Mouse (Mus musculus) ES-Bruce4 (cell line): ENCODE results near the gene Slc39a5. TPM values are rescaled to one million over a fixed set of nuclear protein-coding genes. Genes with fewer than 3 reads are reported as not detected.

Source experiments
- H3K27ac ChIP-seq: 2 replicates; pipeline ENCODE4 v1.5.1; 2012; ENCODE audit warnings: low read length, inconsistent platforms; ENCODE audit not compliant: insufficient read depth
- H3K27me3 ChIP-seq: 2 replicates; pipeline ENCODE4 v1.6.1; 2012; ENCODE audit warnings: mild to moderate bottlenecking, low read length, inconsistent platforms; ENCODE audit not compliant: control insufficient read depth, poor library complexity, insufficient read depth, severe bottlenecking
- H3K36me3 ChIP-seq: 2 replicates; pipeline ENCODE4 v1.6.1; 2012; ENCODE audit warnings: inconsistent platforms, mild to moderate bottlenecking, low read length, moderate library complexity; ENCODE audit not compliant: control insufficient read depth, poor library complexity, insufficient read depth, severe bottlenecking
- H3K4me1 ChIP-seq: one replicate; pipeline ENCODE4 v1.8.1; 2011; ENCODE audit warnings: low read length; ENCODE audit not compliant: control insufficient read depth, insufficient read depth
- H3K4me3 ChIP-seq: 2 replicates; pipeline ENCODE4 v1.5.1; 2011; ENCODE audit warnings: low read depth, mild to moderate bottlenecking, low read length
- H3K9ac ChIP-seq: 2 replicates; pipeline ENCODE4 v1.6.1; 2012; ENCODE audit warnings: low read depth, mild to moderate bottlenecking, inconsistent platforms; ENCODE audit not compliant: poor library complexity, severe bottlenecking
- H3K9me3 ChIP-seq: replicated peaks from 2 replicates; pipeline ENCODE4 v1.6.1; 2012; ENCODE audit warnings: mild to moderate bottlenecking, low read length, inconsistent platforms; ENCODE audit not compliant: control insufficient read depth, poor library complexity, insufficient read depth, severe bottlenecking
- CTCF ChIP-seq: IDR thresholded peaks from one replicate; pipeline ENCODE4 v1.8.1; 2011; ENCODE audit warnings: low read depth, low read length
- EP300 ChIP-seq: IDR thresholded peaks from 2 replicates; pipeline ENCODE4 v1.6.1; 2011; ENCODE audit warnings: low read depth, low read length; ENCODE audit not compliant: insufficient read depth
- POLR2A ChIP-seq: IDR thresholded peaks from one replicate; pipeline ENCODE4 v1.8.1; 2011; ENCODE audit warnings: low read length; ENCODE audit not compliant: insufficient read depth
- polyA plus RNA-seq: library from polyadenylated mRNA; stranded (reverse); fragments of >200 nt; gene quantifications from 2 replicates; pipeline ENCODE4 v1.2.4, GENCODE M21; 2011; ENCODE audit warnings: low read depth; ENCODE audit not compliant: missing spikeins, insufficient read depth, insufficient read length

Gene Slc39a5
- polyA plus RNA-seq, 1 experiment: 0.31 TPM

DNA sequence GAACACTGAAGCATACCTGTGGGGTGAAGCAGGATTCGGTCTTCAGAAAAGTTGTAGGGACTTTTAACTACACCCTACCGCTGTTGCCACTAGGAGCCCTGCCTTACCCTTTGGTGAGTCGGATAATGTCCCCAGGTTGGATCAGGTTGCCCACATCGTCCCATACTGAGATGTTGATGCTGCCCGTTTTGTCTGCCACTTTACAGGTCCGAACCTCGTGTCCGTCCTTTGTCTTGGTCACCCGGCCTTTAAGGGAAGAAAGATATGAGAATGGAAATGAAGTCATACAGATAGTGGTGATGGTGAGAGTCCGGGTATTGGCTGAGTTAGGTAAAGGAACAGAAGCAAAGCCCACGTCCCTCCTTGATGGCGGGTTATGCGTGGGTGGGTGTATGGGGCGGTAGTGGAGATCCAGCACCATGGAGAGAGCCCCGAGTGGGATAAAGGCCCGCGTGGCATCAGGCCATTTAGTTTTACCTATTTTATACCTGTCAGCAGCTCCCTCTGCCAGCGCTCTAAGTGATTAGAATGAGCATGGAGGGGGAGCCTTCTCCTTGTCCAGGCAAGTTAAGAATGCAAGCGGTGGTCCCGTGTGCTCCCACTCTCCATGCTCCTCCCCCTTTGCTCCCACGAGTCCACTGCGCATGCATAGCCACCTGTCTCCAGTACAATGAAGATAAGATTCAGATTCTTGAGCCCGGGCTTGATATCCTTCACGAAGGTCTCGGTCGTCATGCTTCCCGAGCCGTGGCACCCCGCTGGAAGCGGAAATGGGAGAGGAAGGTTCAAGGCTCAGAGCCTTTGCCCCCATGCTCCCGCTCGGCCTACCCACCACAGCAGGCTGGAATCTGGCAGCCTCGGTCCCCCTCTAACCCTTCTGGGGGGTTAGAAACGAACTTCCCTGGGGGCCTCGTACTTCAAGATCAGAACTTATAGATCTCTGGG, 7.8 kb upstream of the Slc39a5 start:
- Histone ChIP-seq H3K4me1 (peaks cover 1% of the 10 kb centered on the region), H3K36me3 (0 out of 2 replicates have a peak, but pooled peaks cover 2% of the 10 kb centered on the region), H3K4me3 (peak overlapping the region; percentile 89), H3K27me3 (no peaks in the 10 kb centered on the region), H3K9ac (peak overlapping the region; percentile 79), H3K27ac (no peak overlapping the region), H3K9me3 (no peaks in the 10 kb centered on the region)
- TF ChIP-seq EP300: no peak
- no peak for TF ChIP-seq POLR2A
- no peak for TF ChIP-seq CTCF

DNA sequence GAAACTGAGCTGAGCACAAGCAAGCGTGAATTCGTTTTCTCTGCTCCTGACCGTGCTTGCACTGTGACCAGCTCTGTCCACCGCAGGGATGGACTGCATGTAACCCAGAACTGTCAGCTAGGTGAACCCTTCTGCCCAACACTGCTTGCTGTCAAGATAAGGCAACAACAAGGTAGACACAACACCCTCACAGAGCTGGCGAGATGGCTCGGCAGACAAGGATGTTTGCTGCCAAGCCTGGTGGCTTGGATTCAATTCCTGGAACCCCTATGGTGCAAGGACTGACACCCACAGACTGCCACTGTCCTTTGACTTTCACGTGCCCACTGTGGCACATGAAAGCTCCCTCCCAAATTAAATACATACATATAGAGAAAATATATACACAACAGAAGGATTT, 2.9 kb upstream of the Slc39a5 start:
- peaks cover 1% of the 10 kb centered on the region for H3K4me1 ChIP-seq
- TF ChIP-seq EP300: no peak
- H3K36me3 ChIP-seq: 0 out of 2 replicates have a peak, but pooled peaks cover 2% of the 10 kb centered on the region
- no peak overlapping the region for H3K27ac ChIP-seq
- H3K4me3 ChIP-seq: no peak overlapping the region
- no peaks in the 10 kb centered on the region for H3K9me3 ChIP-seq
- no peaks in the 10 kb centered on the region for H3K27me3 ChIP-seq
- H3K9ac ChIP-seq: no peak overlapping the region

DNA sequence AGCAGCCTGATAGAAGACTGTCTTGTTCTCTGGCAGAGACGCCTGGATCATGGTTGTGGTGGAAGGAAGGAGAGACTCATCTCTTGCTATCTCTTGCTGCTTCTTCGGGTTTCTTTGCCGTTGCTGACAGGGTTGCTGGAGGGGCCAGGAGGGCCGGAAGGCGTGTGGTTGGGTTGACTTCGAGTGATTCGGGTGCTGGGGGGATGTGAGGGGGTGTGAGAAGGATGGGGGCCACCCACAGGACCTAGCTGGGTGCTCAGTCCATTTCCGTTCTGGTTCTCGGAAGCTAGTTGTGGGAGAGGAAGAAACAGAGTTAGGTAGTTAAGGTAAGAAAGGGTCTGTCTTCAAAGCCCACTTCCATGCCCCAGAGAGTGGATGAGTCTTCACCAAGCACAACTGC, 609 bp upstream of the Slc39a5 start:
- Histone ChIP-seq H3K27ac (no peak overlapping the region), H3K9ac (no peak overlapping the region), H3K4me1 (no peaks in the 10 kb centered on the region), H3K27me3 (no peaks in the 10 kb centered on the region), H3K4me3 (no peak overlapping the region), H3K9me3 (no peaks in the 10 kb centered on the region), H3K36me3 (0 out of 2 replicates have a peak, but pooled peaks cover 2% of the 10 kb centered on the region)
- TF ChIP-seq EP300 (no peak), POLR2A (no peak), CTCF (no peak)

DNA sequence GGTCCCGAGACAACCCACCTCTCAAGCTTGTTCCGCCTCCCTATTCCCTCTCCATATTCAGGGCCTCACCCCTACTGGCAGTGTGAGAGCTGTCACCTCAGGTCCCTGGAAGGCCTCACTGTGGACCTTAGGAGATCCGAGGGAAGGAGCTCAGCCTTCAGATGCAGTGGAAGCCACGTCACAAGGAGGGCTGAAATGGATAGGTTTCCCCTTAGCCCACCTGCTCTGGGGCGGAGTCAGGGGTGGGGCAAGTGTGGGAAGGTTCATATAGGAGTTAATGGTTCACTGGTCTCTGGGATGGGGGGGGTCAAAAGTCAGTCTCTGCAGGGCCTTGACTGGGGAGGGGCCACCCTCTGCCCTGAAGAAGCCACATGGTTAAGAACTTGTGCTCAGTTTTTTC, 691 bp downstream of the Slc39a5 start:
- Histone ChIP-seq H3K36me3 (no peaks in the 10 kb centered on the region), H3K9ac (no peak overlapping the region), H3K4me3 (peak overlapping the region; percentile 11; the same call in 1 of the 2 replicates), H3K4me1 (no peaks in the 10 kb centered on the region), H3K9me3 (no peaks in the 10 kb centered on the region), H3K27me3 (no peaks in the 10 kb centered on the region), H3K27ac (no peak overlapping the region)
- TF ChIP-seq POLR2A (no peak), CTCF (no peak), EP300 (no peak)

DNA sequence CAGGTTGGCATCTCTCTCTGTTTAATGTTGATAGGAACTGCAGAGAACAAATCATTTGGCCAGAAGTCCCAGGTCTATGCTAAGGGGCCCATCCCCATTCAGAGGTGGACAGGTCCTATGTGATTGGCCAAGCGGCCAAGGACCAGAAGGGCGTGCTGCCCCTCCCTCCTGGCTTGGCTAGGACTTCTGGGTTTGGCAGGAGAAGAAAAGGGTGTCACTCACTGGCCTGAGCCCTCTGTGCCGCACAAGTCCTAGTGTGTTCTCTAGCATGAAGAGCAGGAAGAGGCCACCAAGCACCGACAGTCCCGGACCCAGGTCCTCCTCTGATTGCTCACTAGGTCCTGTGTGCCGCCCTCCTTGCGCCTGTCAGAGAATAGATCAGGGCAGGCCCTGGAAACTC, 3.6 kb downstream of the Slc39a5 start:
- H3K9ac ChIP-seq: no peak overlapping the region
- no peak overlapping the region for H3K4me3 ChIP-seq
- no peak overlapping the region for H3K27ac ChIP-seq
- no peak for TF ChIP-seq CTCF
- no peak for TF ChIP-seq POLR2A
- TF ChIP-seq EP300: no peak
- no peaks in the 10 kb centered on the region for H3K9me3 ChIP-seq
- no peaks in the 10 kb centered on the region for H3K4me1 ChIP-seq
- H3K36me3 ChIP-seq: 0 out of 2 replicates have a peak, but pooled peaks cover 3% of the 10 kb centered on the region
- H3K27me3 ChIP-seq: no peaks in the 10 kb centered on the region

DNA sequence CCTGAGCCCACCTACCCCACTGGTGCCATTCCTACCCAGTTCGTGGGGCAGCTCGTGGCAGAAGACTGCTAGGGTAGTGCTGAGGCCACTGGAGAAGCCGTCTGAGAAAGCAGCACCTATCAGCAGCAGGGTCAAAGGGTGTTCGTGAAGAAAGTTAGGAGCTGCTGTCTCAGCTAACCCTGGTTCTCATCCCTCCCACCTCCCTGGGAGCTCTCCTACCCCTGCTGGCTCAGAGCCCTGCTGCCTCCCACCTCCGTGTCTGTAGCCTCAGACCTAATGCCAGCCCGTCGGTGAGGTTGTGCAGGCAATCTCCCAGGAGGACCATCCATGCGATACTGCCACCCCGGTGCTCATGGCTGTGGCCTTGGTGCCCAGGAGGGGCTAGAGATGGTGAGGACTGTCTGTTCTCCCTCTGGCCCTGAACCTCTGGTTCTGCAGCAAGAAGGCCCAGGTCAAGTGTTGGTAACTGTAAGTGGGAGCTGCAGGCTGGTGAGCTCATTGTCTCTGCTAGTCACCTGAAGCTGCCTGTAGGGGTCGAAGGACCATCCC, 4.2 kb downstream of the Slc39a5 start:
- H3K27ac ChIP-seq: no peak overlapping the region
- TF ChIP-seq CTCF (no peak), POLR2A (no peak), EP300 (no peak)
- H3K9me3 ChIP-seq: no peaks in the 10 kb centered on the region
- no peak overlapping the region for H3K4me3 ChIP-seq
- H3K4me1 ChIP-seq: no peaks in the 10 kb centered on the region
- H3K27me3 ChIP-seq: no peaks in the 10 kb centered on the region
- H3K9ac ChIP-seq: no peak overlapping the region
- 0 out of 2 replicates have a peak, but pooled peaks cover 3% of the 10 kb centered on the region for H3K36me3 ChIP-seq
